In genomic region chr9:75314517-75315105, GRCm38 (mm10) we compare ENCODE assay signal across 8 mouse cellular contexts. TPM values are rescaled to one million over a fixed set of nuclear protein-coding genes. Genes with fewer than 3 reads are reported as not detected.
DNase-seq lines count a peak whose midpoint lies in the region; ATAC-seq and TF ChIP-seq lines count a peak whose summit lies in the region.
"Had no signal": no experiment of that assay in that cellular context is flagged by ENCODE, and none has a peak within 500 bp of the region (broad histone marks: within the 10 kb centered on the region; RNA-seq: fewer than 3 reads in every experiment).

No protein-coding gene starts in this region.

- DNase-seq in heart, postnatal 0 days (ENCODE audit: low spot score), result no peak
- DNase-seq in lung, postnatal 36 days, result peak; percentile 8
- DNase-seq in ovary, postnatal 10 days (ENCODE audit: low spot score), result no peak

- TF ChIP-seq CTCF in cortical plate, adult 2 months (IDR thresholded peaks at IDR 0.05; ENCODE audit: extremely low read depth, insufficient read depth, low read length), result no peak
- no peak for TF ChIP-seq CTCF in heart, postnatal 0 days (IDR thresholded peaks at IDR 0.05; ENCODE audit: low read depth)

- H3K4me3 ChIP-seq in megakaryocyte, embryonic 14.5 days (replicated peaks), result peak overlapping the region; percentile 96
- H3K4me3 ChIP-seq in cortical plate, adult 2 months (ENCODE audit: insufficient read depth, low read length), result peak overlapping the region; percentile 87
- peak overlapping the region; percentile 73 for H3K4me3 ChIP-seq in heart, postnatal 0 days (ENCODE audit: low read depth, low read length)

- H3K4me1 ChIP-seq in megakaryocyte, embryonic 14.5 days, result peaks cover 85% of the 10 kb centered on the region
- H3K4me1 ChIP-seq in cortical plate, adult 2 months (ENCODE audit: control insufficient read depth, insufficient read depth, low read length), result peaks cover 15% of the 10 kb centered on the region
- H3K4me1 ChIP-seq in heart, postnatal 0 days (ENCODE audit: control insufficient read depth, insufficient read depth), result peaks cover 3% of the 10 kb centered on the region

- H3K9me3 ChIP-seq in megakaryocyte, embryonic 14.5 days, result no peaks in the 10 kb centered on the region
- no peaks in the 10 kb centered on the region for H3K9me3 ChIP-seq in heart, postnatal 0 days (replicated peaks; ENCODE audit: control insufficient read depth, low read length)

- 5% methylated on average over 22 of the region's 22 CpGs for WGBS in heart, postnatal 0 days

- H3K36me3 ChIP-seq in megakaryocyte, embryonic 14.5 days (replicated peaks; ENCODE audit: low read length), result peaks cover 37% of the 10 kb centered on the region
- 0 out of 2 replicates have a peak, but pooled peaks cover 5% of the 10 kb centered on the region for H3K36me3 ChIP-seq in heart, postnatal 0 days (replicated peaks; ENCODE audit: control insufficient read depth, insufficient read depth, low read length)

- H3K4me2 ChIP-seq in heart, postnatal 0 days (ENCODE audit: low read depth, low read length), result peak overlapping the region; percentile 88

- H3K27me3 ChIP-seq in megakaryocyte, embryonic 14.5 days (replicated peaks), result peaks cover 5% of the 10 kb centered on the region
- H3K27me3 ChIP-seq in heart, postnatal 0 days (ENCODE audit: control insufficient read depth, insufficient read depth, low read length), result no peaks in the 10 kb centered on the region

- no peak for TF ChIP-seq EP300 in heart, postnatal 0 days (IDR thresholded peaks at IDR 0.05; ENCODE audit: low read depth)

- peak overlapping the region; percentile 94 for H3K27ac ChIP-seq in cortical plate, adult 2 months (ENCODE audit: insufficient read depth, low read length)
- peak overlapping the region; percentile 84 for H3K27ac ChIP-seq in heart, postnatal 0 days (ENCODE audit: low read depth)

- TF ChIP-seq POLR2A in cortical plate, adult 2 months (IDR thresholded peaks at IDR 0.05; ENCODE audit: extremely low read depth, insufficient read depth, low read length), result no peak

- H3K9ac ChIP-seq in heart, postnatal 0 days (replicated peaks; ENCODE audit: low read depth, low read length), result peak overlapping the region; percentile 66

- no peak for ATAC-seq in megakaryocyte, adult 5-6 weeks (ENCODE audit: poor library complexity, severe bottlenecking)
- ATAC-seq in heart, postnatal 0 days (ENCODE audit: insufficient read depth, low read depth), result peak; percentile 31
- ATAC-seq in granulocyte monocyte progenitor cell, adult 5-6 weeks (replicated peaks; ENCODE audit: poor library complexity, severe bottlenecking), result no peak

RNA-seq across cellular contexts. Expression of gene Gnb5, which starts 8.5 kb away (rescaled TPM):
- polyA plus RNA-seq in megakaryocyte, embryonic 14.5 days (2012; ENCODE audit: insufficient read depth, low replicate concordance), result 6.7 and 7.5 TPM in 2 replicates
- total RNA-seq in megakaryocyte, adult 5-6 weeks (2015), result 0.51 TPM in 1 of 2 replicates, not detected in the other
- 0.29 TPM in 1 of 2 replicates, not detected in the other for total RNA-seq in megakaryocyte, adult 5-6 weeks (2017)
- 154 and 172 TPM in 2 replicates for polyA plus RNA-seq in cortical plate, adult 2 months (2012; rRNA removed)
- total RNA-seq in heart, postnatal 0 days (2014; rRNA removed; ENCODE audit: low replicate concordance), result 62.7 and 78.1 TPM in 2 replicates
- polyA plus RNA-seq in heart, postnatal 0 days (2015; fragmentation: Nextera tagmentation; extraction: Ambion mirVana), result 68.1 and 74.9 TPM in 2 replicates
- 4.1 and 5.0 TPM in 2 replicates for total RNA-seq in granulocyte monocyte progenitor cell, adult 5-6 weeks (2014; fragmentation: Nextera tagmentation)
- 2.7 and 2.8 TPM in 2 replicates for total RNA-seq in granulocyte monocyte progenitor cell, adult 5-6 weeks (2017)

RNA-seq across cellular contexts. Expression of gene Bcl2l10, which starts 32.9 kb away (rescaled TPM):
- polyA plus RNA-seq in megakaryocyte, embryonic 14.5 days (2012; ENCODE audit: insufficient read depth, low replicate concordance), result not detected in 2 replicates
- not detected in 2 replicates for total RNA-seq in megakaryocyte, adult 5-6 weeks (2015)
- not detected in 2 replicates for total RNA-seq in megakaryocyte, adult 5-6 weeks (2017)
- polyA plus RNA-seq in cortical plate, adult 2 months (2012; rRNA removed), result 0.13 TPM in 2 replicates
- total RNA-seq in heart, postnatal 0 days (2014; rRNA removed; ENCODE audit: low replicate concordance), result not detected in 2 replicates
- polyA plus RNA-seq in heart, postnatal 0 days (2015; fragmentation: Nextera tagmentation; extraction: Ambion mirVana), result not detected in 2 replicates
- total RNA-seq in granulocyte monocyte progenitor cell, adult 5-6 weeks (2014; fragmentation: Nextera tagmentation), result not detected in 2 replicates
- total RNA-seq in granulocyte monocyte progenitor cell, adult 5-6 weeks (2017), result not detected in 2 replicates
- total RNA-seq: hematopoietic stem cell, adult 5-6 weeks had no signal

Comparison
In these comparisons a context has a peak if more than half of its experiments do, and no peak if none do; other contexts are left out.
1. RNA of gene Gnb5, which starts 8.5 kb away (total RNA-seq): 62.7 to 78.1 TPM in heart, postnatal 0 days; 2.7 to 5.0 TPM in granulocyte monocyte progenitor cell, adult 5-6 weeks and 0.29 to 0.51 TPM in megakaryocyte, adult 5-6 weeks; every median in the first group is over 10 times any median in the second.
2. Peak in every context shown above with its lines, with median percentiles within 50 percentile points of each other: H3K4me3 ChIP-seq.